Mouse (Mus musculus) urinary bladder, adult 18-20 months (tissue): Measurements from ENCODE around the gene Lrrk1.
A peak's percentile ranks its signal among the peaks of the same experiment; 100 is the strongest.

ENCODE experiments used
- DNase-seq, 2 experiments: peaks; one replicate each; pipeline ENCODE4 v3.0.0; 2022; ENCODE audit warnings: low spot score in 2 of 2, mixed read lengths in 2 of 2

The Lrrk1 gene

DNA sequence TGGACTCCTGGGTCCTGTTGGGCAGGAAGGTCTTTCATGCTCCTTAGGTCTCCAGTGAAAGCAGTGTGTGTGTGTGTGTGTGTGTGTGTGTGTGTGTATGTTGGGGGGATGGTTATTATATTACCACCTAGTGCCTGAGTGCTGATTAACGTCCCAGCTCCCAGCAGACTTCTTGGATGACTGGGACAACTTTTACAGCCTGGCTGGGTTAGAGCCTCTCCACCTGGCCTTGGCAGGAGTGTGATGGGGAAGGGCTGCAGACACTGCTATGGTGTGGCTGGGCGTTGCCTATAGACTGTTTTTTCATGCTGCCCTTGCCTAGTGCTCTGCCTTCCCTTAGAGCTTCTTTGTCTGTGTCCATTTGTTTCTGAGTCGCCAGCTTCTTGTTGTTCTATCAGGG lies 48.1 kb downstream of the Lrrk1 start:
- DNase-seq: no peak

DNA sequence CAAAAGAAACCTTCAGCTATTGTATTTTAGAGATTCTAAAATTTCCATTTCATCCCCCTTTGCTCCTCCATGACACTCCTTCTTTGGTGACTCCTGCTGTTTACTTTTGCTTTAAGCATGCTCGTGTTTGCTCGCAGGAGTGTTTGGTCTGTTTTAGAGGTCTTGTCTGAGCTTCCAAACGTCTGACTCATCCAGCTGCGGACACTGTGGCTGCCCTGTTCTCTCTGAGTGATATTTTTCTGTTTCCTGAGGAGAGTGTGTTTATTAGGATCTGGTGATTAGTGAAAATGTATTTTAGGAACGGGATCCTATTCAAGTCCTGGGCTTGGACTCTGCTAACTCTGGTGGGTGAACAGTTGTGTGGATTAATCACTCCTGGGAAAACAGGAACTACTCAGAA lies 48.5 kb downstream of the Lrrk1 start:
- DNase-seq: peak in 1 of 2 experiments; percentile 63

DNA sequence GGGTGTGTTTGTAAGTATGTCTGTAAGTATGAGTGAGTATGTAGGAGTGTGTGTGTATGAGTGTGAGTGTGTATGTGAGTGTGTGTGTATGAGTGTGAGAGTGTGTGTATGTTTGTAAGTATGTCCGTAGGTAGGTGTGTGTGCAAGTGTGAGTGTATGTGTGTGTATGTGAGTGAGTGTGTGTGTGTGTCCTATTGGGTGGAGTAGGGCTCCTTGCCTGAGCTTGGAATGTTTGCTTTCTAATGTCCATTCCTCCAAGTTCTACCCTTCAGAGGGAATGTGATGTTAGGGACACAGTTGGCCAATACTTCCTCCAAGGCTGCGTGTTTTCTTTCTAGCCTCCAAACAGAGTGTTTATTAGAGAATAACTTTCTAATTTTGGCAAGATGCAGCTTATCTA lies 51.2 kb downstream of the Lrrk1 start:
- DNase-seq: no peak

DNA sequence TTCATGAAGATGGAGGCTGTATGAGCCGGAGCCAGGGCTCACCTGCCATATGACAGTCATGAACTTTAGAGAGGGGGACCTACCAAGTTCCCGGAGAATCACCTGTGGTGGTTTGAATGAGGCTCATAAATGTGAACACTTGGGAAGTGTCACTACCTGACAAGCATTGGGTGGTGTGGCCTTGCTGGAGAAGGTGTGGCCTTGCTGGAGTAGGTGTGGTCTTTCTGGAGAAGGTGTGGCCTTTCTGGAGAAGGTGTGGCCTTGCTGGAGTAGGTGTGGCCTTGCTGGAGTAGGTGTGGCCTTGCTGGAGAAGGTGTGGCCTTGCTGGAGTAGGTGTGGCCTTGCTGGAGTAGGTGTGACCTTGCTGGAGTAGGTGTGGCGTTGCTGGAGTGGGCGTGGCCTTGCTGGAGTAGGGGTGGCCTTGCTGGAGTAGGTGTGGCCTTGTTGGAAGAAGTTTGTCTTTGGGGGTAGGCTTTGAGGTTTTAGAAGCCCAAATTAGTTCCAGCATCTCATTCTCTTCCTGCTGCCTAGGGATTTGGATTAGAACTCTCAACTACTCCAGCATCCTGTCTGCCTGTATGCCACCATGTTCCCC lies 54.1 kb downstream of the Lrrk1 start:
- no peak for DNase-seq

DNA sequence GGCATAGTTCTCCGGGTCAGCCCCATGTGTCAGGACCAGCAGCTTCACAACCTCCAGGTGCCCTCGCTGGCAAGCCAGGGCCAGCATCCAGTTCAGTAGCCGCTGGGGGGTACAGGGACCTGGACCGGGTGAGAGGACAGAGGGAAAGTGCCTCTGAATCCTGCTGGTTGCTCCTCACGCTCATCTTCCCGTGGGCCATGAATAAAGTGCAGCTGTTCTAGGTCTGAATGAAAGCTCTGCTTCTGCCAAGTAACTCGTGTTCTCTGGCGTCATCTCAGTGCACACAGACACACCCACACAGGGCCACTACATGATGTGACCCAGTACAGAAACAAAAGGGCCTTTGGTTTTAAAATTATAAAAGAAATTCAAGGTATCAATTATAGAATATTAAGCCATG lies 55.8 kb downstream of the Lrrk1 start:
- no peak for DNase-seq

DNA sequence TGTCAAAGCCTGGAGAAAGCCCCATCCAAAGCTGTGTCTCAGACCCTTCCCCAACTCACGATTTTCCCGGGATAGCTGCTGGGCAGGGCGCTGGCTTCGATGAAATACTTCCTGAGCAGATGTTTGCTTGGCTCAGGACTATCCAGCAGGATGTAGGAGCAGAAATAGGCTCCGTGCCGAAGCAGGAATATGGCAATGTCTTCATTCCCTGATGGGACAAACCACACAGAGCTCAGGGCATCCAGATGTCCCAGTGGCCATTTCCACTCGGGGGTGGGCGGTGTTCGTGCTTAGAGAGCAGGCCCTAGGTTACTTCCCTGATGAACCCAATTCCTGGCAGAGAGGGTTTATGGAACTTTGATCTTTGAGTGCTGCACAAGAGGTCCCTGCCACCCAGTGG lies 57.5 kb downstream of the Lrrk1 start:
- no peak for DNase-seq

DNA sequence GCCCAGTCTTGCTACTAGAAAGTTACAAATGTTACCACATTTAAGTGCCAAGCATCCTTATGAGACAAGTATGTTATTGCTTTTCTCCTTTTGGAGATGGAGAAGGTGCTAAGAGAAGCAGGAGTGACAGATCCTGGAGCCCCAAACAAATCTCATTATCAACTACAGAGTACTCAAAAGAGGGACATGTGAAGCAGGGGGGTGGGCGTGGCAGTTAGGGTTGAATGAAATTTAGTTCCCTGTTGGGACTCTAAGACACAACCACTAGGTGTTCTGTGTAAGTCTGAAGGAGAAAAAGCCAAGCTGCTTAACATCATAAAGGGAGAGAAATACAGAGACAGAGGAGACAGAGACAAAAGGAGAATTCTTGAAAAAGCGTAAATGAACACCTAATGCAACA lies 60.6 kb downstream of the Lrrk1 start:
- no peak for DNase-seq

DNA sequence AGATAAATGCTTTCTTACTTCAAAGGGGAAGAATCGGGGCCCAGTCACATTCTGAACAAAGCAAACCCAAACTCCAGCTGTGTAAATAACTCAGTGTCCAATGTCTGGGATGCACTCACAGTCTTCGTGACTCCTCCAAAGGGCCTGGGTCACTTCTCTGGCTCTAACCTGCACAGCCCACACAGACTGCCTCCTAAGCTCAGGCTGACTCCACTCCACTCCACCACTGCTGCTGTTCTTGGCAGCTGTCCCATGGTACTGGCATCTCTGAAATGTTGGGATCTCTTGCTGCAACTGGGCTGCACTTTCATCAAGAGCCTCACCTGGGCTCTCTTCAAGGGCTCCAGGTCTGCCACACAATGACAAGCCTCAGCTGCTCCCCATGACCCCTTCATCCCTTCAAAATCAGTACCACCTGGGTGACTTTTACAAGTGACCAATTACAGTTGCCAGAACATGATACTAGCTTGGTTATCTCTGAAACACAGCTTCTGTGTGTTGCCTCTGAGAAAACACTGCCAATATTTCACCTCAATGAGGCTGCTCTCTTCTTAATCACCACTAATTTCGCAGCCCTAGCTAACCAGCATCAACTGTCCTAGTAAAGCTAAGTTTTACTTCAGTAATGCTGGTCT lies 62.6 kb downstream of the Lrrk1 start:
- DNase-seq: no peak

DNA sequence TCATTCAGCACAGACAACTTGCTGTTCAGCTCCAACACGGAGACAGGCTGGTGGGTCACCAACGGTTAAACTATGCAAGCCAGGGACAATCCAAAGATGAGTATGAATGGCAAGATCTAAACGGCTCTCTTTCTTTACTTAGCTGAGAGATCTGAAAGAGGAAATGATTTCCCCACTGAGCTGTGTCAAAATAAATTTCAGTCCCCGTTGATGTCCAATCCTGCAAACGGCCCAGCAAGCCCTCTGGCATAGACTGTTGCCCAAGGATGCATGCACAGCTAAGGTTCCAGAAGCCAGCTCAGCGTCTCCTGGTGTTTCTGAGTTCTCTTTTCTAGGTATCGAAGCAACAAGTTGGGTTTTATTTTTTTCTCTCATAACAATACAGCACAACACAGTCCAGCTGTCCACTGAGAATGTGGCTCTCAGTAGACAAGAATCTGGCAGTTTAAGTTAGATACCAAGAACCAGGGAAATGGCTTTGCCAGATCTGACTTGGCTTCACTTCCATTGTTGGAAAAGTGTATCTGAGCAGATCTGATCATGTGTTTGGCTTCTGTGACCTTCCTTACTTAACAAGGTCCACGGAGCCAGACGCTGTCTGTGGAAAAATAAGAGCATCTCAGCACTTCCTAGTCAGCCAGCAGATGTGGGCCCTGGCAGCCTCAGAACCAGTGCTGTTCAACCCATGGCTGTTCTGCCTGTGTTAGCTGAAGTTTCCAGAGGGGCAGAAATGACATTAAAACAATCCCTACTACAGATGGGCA lies 64.7 kb downstream of the Lrrk1 start:
- DNase-seq: no peak

DNA sequence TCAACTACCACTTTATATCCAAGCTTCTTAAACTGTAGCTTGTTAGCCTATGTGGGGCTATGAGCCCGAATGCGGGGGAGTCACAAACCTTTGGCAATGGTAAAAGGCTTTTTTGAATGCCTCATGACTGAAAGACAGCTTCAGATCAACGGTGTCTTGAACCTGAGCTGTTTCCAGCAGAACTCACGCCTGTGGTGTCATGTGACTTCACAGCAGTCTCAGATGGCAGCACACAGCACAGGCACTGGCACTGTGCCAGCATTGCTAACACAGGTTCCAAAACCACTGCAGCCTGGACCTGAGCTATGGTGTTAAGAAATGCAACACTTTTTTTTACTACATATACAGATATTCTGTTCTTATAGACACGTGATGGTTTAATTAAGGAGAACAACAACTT lies 67.2 kb downstream of the Lrrk1 start:
- DNase-seq: no peak

DNA sequence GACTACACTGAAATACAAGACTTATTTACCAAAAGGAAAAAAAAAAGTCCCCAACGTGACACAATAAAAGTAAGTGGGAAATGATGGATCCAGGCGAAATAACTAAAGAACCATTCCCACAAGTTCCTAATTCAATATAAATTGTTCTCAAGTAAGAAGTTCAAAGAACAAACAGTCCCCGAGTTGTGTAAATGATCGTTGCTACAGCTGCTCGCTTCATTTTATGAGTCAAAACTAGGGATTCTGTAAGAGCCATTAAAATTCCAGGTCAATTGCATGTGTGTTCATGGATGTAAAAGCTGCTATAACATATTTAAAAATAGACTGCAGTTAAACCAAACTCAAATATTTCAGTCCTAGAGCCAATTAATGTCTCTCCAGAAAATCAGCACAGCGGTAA lies 70.0 kb downstream of the Lrrk1 start:
- DNase-seq: no peak

DNA sequence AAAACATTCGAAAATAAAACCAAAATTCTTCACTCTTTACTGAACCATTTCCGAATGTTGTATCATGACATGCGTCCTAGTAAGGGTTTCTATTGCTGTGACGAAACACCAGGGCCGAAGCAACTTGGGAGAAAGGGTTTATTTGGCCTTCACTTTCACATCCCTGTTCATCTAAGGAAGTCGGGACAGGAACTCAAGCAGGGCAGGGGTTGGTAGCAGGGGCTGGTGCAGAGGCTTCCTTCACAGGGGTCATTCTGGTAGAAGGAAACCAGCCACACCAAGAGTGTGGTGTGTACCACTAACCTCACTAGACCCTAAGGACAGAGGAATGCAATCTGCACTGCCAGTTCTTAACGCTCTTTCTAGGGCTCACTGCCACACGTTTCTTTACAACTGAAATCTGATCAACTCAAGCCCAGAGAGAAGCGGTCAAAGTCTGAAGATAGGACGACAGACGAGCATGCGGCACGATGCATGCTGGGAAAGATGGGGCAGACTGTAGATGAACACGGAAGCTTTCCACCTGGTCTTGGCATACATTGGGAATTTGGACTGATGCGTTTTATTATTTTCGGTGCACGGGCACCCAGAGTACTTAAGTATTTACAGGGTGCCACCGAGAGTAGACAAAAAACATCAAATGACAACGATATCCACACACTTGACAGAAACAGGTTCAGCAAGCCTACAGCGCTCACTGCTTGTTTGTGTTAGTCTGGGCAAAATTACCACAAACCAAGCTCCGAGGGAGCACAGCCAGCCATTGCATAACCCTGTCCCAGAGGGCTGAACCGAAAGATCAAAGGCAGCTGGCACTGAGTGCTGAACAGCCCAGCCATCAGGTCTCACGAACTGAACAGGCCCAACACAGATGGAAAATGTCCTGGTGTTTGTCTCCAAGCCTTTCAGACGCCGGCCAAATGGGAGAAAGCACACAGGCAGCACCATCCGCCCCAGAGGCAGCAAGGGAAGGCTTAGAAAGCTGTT lies 77.2 kb downstream of the Lrrk1 start:
- peak; percentile 39 to 77 for DNase-seq

DNA sequence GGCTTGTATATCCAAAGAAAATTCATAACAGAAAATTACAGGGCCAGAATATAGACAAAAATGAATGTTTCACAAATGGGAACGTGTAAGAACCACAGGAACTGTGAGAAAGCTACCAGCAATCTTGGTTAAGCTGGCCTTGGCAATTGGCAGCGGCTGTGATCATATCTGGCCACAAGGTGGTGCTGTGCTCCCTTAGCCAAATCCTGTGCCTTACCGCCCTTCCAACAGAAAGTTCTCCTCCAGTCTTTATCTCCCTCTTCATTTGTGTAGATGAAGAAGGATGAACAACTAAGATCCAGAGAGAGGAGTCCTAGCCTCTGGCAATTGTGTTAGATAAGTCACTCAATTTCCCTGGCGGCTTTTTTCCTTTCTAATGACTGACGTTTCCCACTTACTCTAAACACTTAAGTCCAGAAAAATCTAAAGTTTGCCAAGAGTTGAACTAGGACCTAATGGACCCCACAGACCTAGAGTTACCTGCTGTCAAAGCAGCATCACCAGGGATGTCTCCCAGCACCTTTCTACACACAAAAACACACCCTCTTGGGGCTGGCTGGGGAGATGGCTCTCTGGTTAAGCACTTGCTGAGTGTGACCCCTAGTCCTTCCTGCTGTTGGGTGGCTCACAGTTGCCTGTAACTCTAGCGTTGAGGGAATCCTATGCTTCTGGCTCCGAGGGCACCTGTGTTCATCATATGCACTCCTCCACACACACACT lies 78.0 kb downstream of the Lrrk1 start:
- peak in 1 of 2 experiments; percentile 58 for DNase-seq

DNA sequence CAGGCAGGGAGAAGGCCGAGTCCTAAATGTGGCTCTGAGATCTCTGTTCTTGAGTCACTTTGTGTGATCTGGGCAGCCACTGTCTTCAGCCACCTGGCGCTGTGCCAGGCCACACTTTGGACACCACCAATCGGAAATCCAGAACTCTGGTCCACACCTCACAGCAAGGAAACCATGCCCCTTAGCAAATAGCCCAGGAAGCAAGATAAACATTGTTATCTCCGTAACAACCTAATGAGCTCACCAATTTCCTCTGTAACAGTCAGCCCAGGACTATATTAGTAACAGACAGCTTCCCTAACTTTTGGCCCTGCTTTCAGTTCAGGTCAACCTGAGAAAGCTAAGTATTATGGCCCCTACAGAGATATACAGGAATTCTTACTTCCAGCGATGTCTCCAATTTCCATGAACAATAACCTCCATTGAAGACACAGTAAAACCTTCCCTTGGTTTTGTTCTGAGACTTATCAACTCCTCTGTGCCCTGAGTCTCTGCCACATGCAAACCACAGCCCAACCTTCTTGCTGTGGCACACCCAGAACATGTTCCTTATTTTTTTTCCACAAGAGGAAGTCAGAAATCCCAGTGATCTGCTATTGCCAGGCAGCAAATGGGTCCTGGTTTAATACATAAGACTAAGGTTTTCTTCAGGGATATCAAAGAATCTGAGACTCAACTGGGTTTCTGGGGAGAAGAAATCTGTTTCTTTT lies 78.8 kb downstream of the Lrrk1 start:
- DNase-seq: peak in 1 of 2 experiments; percentile 62

DNA sequence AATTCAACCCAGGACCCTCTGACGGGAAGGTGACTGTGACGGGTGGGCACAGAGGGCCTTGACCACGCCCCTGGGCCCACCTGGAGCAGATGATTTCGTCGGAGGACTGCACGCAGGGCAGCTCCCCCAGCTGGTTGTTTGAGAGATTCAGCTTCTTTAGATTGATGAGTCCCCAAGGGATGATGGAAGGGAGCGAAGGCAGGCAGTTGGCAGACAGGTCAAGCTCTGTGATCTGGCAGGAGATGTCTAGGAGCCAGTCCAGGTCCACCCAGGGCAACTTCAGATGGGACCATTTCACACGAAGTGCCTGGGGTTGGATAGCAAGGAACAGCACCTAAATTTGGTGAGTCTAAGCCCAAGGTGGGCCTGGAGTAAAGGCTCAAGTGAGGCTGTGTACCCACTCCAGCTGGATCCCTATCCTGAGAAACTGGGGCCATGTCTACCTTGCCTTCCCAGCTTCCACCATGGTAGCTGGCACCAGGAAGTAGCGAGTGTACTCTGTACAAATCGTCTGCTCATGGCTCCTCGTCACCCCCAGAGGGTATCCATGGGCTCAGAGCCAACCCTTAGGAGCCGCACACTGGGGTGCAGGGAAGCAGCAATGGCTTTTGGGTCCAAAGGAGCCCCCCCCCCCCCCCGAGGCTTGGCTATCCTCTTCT lies 79.4 kb downstream of the Lrrk1 start:
- DNase-seq: no peak

DNA sequence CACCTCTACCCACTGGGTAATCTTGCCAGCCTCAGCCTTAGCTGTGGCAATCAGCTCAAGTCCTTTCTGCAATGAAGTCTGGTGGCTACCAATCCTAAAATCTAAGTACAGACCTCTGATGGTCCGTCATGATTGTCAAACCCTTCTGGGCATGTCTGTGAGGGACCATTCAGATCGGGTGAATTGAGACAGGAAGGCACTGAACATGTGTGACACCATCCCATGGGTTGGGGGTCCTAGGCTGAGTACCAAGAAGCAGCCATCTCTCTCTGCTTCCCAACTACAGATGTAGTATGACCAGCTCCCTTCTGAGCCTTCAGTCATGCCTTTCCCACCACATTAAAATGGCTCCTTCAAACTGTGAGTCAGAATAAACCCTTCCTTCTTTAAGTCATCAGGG lies 80.4 kb downstream of the Lrrk1 start:
- DNase-seq: no peak

DNA sequence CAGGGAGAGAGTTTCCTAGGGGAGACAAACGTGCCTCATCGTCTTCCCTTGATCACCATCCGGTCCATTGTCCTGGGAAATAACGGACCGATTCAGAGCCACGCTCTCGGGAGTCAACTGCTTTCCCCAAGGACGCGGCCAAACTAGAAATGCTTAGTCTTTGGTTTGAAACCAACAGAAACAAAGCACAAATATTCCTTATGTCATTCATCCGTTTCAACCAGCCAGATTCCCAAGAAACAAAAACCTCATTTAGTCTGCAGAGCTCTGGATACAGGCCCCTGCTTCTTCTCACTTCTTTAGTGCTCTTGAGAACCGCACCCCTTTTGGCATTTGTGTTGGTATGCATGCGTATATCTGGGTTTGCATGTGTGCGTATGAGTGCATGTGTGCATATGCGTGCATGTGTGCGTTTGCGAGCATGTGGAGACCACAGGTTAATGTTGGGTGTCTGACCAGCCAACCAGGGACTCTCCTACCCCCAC lies 82.4 kb downstream of the Lrrk1 start:
- DNase-seq: no peak

DNA sequence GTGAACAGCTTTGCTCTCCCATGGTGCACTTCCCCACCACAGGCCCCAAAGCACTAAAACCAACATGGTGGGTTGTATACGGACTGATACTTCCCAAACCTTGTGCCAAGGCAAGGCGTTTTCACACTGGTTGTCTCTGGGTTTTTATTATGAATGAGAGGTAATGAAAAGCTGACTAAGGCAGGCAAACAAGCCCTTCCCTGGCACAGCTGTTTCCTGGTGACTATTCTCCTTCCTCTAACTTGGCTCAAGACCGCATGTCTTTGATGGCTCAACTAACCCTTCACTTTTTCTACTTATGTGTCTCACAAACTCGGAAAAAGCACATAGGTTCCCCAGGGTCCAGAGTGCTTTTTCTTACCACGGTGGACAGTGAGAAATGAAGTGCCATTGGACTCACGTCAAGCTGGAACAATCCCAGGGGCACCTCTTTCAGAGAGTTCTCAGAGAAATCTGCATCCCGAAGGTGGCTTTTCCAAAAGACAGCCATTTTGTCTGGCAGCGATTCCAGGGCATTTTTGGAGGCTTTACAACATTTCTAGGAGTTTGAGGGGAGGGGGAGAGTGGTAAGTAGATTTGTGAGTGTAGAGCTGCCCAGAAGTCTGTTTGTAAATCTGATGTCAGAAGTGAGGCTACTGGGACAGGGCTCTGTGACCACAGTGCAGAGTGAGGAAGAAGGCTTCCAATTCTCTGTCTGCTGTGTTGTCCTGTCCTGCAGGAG lies 83.0 kb downstream of the Lrrk1 start:
- no peak for DNase-seq

DNA sequence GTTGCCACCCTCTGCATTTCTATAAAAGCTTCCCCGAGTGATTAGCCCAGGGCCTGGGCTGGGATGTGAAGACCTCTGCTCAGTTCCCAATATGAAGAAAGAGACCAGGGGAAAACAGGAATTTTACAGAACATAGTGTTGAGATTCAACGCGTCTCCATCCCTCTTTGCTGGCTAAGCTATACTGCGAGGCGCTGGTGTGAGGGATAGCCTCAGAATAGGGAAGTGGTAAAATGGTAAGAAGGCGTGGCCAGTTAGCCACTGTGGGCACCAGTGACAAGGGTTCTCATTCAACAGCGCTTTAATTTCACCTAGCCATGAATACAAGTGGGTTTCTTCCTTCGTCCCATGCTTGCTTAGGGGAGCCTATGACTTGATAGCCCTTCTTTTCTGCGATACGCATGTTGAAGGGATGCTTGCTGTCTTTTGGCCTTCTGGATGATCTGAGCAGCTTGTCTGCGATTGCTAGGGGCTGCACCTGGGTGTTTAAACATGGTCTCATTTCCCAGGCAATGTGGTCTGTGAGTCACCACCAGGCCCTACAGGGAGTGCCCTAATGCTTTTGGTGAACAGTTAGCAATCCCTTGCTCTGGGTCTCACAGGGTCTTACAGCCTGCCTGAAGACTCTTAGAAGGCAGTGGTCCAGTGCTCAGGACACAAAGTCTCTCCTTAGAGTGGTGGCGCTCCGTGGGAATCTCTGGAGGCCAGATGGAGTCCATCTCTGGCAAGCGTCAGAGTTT lies 84.1 kb downstream of the Lrrk1 start:
- no peak for DNase-seq
